Mouse (Mus musculus) left cerebral cortex, adult 9 months (tissue): ENCODE measurements around the gene Gas2l1.
"Not testable (repeated sequence)": the region's sequence is repeated elsewhere in the genome, so short reads cannot be mapped to it uniquely, and the experiment has no call there.

ENCODE experiments used
- DNase-seq, 2 experiments: peaks; one replicate each; pipeline ENCODE4 v3.0.0; 2022; ENCODE audit warnings: low spot score in 2 of 2

The Gas2l1 gene

DNA sequence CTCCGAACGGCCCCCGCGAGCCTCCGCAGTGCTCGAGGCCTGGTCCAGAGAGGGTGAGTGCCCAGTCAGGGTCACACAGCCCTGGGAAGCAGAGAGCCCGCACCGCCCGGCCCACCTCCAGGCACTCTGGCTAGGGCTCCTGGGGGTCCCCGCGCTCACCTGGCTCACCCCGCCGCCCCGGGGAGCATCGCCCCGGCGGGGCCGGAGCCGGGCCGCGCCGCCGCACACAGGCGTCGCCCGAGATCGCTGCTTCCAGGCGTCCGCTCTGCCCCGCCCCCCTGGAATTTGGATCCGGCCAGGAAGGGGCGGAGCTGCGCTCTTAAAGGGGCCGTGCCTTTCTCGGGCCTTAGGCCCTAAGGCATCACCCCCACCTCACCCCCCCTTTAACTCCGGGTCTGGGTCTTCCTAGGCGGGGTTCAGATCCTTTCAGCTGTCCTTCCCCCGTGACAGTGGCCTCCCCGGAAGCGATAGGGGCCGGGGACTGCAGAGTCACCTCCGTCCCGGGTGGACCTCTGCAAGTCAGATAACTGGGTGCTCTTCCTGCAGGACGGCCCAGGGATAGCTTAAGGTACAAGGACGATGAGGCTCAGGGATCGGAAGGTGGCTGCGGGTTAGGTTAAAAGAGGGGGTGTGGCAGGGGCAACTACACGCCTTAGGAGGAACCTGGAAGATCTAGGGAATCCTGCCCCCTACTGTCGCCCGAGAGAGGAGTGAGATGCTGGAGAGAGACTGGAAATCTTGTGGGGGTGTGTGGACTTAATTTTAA is at the start of gene Gas2l1:
Gas2l1 (minus strand) TSS at position 272 of the 766 bp plus-strand sequence.
- DNase-seq: peak in 1 of 2 experiments; percentile 86

DNA sequence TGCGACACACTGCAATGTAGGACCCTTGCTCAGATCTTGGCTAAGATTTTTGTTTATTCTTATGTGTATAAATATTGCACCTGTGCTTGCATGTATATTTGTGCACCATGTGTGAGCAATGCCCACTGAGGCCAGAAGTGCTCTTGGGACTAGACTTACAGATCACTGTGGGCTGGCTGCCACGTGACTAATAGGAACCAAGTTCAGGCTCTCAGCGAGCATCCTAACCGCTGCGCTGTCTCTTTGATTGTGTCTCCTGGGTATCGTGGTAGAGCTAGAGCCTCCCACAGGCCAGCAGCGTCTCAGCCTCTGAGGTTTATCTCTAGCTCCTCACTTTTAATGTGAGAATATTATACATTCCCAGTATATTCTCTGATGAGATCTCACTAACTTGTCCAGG is 48.5 kb upstream of the Gas2l1 start:
- no peak for DNase-seq

DNA sequence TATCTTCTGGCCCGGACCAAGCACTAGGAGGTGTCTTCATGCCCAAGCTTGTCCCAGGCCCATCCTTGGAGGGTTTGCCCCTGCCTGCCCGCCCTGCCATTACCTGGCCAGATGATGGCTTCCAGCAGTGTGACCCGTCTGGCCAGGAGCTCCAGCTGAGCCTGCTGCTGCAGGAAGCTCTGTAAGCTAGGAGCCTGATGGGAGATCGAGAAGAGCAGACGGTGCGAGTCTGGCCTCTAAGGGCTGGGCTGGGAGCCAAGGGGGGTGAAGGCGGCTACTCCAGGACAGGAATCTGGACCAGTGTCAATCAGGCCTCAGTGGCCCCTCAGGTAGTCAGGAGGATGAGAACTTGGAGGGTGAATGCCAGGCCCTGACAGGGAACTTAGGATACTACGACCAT is 44.3 kb upstream of the Gas2l1 start:
- DNase-seq: no peak

DNA sequence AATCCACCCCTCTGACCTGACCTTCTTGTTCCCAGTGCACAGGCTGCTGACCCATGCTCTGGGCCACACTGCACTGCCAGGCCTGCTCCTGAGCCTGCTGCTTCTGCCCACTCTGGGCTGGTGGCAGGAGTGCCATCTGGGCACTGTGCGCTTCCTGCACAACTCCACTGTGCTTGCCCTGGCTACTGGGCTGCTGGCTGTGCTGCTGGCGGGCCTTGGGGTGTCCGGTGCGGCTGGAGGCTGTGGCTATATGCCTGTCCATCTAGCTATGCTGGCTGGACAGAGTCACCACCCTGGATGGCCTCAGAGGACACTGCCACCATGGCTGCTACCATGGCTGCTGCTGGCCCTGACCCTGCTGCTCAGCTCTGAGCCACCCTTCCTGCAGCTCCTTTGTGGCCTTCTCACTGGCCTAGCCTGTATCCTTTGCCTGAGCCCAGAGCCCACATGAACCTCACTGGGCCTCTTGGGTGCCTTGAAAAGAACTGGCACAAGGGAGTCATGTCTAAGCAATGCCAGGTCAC is 38.9 kb upstream of the Gas2l1 start:
- no peak for DNase-seq

DNA sequence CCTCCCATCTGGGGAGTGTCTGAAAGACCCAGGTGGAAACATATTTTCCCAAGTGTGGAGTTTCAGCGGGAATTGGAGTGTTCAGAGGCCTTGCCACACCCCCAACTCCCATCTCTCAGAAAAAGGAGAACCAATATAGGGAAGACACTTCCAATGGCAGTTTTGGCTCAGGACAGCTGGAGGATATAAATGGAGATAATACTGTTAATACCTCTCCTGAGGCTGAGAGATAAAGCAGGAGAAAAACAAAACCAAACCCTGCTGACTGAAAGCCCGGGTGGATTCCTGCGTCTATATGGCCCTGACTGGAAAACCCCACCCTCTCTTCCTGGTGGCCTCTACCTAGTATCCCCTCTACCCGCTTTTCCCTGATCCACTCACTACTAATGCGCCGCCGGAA is 37.3 kb upstream of the Gas2l1 start:
- no peak for DNase-seq

DNA sequence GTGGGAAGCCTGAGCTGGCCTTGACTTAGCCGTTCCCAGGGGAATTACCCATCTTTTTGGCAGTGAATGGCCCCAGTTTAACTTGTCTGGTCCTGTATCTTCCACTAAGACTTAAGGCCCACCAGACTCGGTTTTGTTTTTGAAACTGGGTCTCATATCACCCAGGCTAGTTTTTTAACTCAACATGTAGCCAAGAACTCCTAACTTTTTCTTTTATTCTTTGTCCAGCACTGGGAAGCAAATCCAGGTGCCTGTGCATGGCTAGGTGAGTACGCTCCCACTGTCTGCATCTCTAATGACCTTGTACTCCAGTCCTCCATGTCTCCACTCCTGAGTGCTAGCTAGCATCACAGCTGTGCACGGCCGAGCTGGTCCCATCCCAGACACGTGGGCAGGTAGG is 36.5 kb upstream of the Gas2l1 start:
- DNase-seq: no peak

DNA sequence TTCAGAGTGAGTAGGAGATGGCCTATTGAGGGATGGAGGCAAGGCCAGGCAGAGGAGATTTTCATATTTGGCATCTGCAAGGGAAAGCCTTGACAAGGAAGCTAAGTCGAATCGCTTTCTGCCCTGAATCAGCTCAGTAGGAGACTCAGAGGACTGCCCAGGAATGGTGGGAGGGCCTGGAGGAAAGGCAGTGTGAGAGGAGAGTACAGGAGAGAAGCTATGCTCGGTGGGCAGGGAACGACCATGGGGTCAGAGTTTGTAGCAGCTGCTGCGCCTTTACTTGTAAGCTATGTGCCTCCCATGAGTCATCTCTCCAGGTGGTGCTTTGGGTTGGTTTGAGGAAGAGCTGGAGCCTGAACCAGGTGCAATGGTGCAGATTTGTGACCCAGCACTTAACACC is 35.7 kb upstream of the Gas2l1 start:
- no peak for DNase-seq

DNA sequence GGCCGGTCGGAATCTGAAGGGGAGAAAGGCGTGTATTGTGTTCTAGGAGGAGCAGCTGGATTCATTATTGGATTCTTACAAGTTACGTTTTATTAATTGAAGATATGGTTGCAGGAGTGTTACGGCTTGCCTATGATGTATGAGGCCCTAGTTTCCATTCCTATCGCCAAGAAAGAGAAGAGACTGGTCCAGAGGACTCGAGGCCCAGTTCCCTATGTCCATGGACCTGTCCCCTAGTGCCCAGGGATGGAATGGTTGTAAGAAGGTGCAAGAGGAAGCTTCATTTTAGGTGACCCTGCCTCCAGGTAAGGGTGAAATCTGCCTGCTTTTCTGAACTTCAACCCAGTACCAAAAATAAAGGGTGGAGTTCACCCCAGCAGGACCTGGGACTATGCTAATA is 35.2 kb upstream of the Gas2l1 start:
- no peak for DNase-seq

DNA sequence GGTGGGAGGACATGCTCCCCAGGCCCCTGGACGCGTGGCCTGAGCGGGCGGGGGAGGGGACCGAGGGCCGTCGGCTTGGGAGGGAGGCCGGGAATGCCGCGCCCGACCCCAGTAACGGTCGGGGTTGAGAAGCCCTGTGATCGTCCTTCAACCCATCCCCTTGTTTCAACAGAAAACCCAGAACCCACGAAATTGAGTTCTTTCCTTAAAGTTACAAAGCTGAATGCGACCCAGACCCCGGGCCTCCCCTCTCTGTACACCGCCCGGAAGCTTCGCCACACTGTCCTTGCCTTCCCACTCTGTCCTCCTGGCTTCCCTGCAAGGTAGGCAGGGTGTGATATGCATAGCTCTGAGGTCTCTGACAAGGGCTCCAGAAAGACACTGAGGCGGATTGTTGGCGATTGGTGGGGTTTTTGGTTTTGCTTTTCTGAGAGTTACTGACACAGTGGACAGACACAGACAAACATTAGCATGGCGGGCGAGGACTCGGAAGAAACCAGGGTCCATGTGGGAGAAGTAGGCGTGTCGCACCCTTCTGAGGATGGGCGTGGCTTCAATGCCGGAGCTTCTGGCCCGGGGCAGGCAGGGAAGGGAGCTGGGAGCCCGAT is 34.6 kb upstream of the Gas2l1 start:
- DNase-seq: peak; percentile 67 to 80

DNA sequence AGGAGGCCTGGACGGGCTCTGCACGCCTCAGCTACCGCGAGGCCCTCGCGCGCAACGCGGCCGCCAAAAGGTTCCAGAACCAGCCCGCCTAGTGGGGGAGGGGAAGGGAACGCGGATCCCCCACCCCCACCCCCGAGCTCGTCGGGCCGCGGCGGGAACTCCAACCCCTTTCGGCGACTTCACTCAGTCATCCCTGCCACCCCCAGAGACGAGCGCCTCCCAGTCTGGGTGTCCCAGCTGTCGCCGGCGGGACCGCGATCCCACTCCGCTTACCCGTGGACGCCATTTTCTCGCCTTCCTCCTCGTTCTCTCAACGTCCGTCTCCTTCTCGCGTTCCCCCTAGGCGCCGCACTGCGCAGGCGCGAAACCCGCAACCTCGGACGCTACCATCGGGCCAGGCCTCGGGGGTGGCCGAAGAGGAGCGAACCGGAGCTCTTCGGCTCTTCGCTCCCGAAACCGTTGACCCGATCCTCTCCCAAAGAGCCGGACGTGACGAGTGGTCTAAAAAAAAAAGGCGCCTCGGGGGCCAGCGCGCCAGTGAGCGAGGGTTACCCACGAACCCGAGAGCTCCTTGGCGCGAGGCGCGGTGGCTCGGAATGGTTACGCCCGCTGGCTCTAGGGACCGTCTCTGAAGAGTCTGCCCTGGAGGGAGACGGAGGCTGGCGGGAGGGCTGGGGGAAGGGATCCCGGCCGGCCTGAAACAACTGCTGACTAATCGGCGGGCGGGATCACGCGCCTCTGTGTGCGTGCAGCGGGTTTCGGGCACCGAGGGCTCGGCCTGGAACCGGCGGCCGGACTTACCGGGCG is 33.8 kb upstream of the Gas2l1 start, which contains the start of the genes Rhbdd3 and Ewsr1:
Rhbdd3 (plus strand) TSS at position 191 of the 807 bp plus-strand sequence.
Ewsr1 (minus strand) TSS at position 531 of the 807 bp plus-strand sequence.
- peak; percentile 88 to 97 for DNase-seq

DNA sequence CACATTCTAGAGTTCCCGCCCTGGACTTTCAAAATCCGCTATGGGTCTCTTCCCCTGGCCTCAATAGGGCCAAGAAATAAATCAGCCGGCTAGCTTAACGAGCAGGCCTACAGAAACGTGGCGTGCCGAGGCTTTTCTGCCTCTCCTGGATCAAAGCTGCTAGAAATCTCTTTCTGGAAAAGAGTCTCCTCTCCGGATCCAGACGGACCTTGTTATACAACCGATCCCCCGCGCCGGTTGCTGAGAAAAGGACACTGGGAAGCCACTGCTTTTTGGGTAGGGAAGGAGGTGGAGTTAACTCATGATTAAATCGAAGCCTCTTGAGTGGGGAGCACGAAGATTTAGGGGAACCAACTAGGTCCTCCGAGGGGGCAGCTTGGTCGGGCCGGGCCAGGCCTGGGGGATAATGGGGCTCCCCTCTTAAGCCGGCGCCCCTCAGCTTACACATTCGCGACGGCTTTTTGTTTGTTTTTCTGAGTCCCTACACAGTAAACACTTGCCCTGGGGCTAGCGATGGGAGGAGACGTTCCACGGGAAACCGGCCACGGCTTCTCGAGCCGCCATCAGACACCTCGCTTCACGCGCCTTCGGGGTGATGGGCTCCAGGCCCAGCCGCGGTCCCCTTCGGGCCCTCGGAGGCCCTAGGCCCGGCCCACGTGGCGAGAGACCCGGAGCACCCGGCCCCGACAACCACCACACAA is 33.1 kb upstream of the Gas2l1 start:
- peak in 1 of 2 experiments; percentile 69 for DNase-seq

DNA sequence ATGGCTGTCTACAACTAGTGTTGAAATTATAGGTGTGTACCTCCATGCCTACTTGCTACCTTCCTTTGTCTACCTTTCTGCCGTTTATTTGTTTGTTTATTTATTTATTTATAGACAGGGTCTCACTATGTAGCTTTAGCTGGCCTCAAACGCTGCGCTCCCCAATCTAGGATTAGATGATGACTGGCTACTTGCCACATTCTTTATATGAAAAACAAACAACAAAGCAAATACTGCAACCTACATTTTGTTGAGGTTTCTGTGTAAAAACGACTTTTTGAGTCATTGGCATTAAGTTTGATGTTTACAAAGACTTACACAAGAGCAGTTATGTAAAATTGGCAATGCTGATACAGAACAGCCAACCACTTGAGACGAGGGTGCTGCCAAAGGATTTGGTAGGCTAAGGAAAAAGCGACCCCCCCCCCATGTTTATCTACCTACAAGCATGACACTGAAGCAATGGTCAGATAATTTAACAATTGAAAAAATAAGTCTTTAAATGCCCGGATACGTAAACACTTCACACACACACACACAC is 31.4 kb upstream of the Gas2l1 start:
- DNase-seq: no peak

DNA sequence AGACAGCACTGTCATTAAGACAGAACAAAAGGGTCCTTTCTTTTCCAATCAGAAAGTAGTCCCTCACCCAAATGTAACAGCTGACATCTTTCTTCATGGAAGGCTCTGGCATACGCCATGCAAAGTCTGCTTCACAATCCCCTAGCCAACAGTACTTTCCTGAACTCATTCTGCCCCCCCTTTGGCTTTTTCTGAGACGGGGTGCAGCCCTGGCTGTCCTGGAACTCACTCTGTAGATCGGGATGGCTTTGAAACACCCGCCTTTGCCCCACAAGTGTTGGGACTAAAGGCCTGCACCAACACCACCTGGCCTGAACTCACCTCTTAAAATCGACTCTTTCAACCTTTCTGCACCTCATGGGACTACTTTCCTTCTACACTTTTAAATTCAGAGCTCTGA is 30.8 kb upstream of the Gas2l1 start:
- DNase-seq: no peak

DNA sequence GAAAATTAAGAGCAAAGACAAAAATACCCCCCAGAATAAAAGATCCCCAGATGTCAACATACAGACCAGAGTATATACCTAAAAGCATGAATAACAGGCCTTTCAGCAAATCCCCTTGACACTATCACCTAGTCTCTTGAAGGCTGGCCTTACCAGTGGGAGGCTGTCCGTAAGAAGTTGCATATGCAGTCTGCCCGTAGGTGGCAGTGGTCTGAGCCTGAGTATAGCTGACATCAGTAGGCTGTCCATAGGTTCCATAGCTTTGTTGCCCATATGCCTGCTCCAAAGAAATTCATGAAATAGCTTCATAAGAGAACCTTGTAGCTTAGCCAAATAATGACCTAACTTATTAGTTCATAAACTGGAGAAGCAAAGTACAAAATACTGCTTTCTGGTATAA is 26.6 kb upstream of the Gas2l1 start:
- DNase-seq: no peak

DNA sequence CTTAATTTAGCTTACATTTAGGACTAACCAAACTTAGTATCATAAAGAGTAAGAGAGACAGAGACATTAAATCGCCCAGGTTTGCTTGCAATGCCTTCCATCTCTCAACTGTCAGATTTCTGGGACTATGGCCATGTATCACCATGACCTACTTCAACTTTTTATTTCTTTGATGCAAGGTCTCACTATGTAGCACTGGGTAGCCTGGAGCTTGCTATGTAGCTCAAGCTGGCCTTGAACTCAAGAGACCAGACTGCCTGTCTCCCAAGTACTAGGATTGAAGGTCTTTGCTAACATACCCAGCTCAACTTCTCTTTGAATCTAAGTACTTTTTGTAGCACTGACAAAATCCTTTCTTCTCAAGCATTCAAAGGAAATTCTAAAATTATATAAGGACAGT is 24.0 kb upstream of the Gas2l1 start:
- DNase-seq: no peak

DNA sequence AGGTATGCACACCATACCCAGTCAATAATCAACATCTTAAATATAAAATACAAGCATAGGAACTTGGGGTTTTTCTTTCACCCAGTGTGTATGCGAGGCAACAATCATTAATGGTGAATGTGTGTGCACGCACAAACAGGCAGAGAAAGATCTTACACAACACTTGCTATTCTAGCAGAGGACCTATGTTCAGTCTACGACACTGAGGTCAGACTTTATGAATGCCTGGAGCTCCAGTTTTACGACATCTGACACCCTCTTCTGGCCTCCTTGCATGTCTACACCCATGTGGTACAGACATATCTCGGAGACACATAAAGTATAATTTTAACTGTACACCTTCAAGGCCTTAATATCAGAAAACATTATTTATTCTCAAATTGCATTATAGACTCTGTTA is 11.7 kb upstream of the Gas2l1 start:
- not testable (repeated sequence) for DNase-seq

DNA sequence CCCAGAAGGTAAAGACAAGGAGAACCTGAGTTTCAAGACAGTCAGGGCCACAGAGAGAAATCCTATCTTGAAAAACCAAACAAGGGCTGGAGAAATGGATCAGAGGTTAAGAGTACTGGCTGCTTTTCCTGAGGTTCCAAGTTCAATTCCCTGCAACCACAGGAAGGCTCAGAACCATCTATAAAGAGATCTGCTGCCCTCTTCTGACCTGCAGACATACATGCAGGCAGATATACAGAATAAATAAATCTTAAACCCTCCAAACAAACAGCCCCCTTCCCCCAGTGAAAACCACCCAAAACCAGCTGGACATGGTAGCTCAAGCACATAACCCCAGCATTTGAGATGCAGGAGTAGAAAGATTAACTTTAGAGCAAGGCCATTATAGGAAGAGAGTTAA is 10.6 kb upstream of the Gas2l1 start:
- no peak for DNase-seq

DNA sequence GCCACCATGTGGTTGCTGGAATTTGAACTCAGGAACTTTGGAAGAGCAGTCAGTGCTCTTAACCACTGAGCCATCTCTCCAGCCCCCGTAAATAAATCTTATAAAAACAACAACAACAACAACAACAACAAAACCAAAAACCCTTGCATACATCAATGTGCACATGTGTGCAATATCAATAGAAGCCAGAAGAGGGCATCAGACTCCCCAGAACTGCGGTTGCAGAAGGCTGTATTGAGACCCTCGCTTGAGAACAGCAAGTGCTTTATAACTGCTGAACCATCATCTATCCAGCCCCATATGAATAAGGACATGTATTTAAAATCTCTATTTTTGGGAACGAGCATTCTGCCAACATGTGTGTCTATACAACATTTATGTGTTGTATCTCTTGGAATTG is 9.8 kb upstream of the Gas2l1 start:
- no peak for DNase-seq

DNA sequence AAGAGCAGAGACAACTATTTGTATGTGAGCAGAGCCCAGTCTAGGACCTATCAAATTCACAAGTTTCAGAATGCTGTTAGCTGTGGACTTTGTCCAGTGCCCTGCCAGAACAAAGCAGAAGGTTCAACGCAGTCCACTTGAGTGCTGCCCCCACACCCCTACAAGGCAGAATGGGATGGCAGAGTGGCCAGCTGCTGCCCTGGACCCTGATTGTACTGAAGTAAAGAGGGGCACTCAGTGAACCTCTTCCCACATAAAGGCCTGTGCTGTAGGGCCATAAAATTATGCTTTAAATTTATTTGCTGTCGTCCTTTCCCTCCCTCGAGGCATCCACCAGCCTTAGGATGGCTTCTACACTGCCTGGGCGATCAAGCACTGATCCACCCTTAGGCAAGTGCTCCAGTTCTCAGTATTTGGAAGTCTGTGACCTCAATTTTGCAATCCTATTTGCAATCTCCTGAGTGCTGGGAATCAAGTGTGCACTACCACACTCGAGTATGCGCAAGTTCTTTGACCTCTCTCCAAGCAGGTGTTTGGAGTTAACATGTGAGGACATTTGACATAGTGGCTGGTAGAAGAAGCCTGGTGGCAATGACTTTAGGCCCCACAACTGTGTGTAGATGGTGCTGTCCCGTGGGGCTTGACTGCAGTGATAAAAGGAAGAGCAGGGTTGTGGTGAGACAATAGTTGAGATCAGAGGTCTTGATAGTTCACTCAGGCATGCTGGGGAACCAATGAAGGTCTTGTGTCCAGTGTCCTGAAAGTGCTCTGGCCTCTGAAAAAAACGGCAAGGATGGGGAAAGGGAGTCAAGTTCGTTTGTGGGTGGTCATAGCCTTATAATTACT is 3.2 kb upstream of the Gas2l1 start:
- no peak for DNase-seq

DNA sequence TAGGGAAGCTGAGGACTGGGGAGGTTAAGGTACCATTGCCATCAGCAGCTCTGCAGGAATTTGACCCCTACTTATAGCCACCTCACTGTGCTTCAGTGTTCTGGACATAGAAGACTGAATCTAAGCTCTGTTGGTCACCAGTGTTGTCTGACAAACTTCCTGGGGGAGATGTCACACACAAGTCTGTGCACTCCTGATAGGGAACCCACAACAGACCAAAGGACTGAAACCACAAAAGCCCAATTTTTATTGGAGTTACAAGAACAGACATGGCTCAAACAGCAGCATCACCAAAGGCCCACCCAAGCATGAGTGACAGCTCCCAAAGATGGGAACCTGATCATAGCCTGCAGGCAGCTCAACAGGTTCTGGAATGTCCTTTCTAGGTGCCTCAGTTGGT is 1.9 kb upstream of the Gas2l1 start:
- no peak for DNase-seq
